Mouse (Mus musculus) embryonic fibroblast, embryonic 13.5 days (primary cell): Measurements from ENCODE around the gene Sppl2c. TPM values are rescaled to one million over a fixed set of nuclear protein-coding genes. Genes with fewer than 3 reads are reported as not detected.

ENCODE experiments used
- H3K27ac ChIP-seq: 2 replicates; pipeline ENCODE4 v1.5.1; 2012; ENCODE audit warnings: low read length, control low read depth, inconsistent platforms; ENCODE audit not compliant: insufficient read depth
- H3K4me1 ChIP-seq: 2 replicates; pipeline ENCODE4 v1.6.1; 2011; ENCODE audit warnings: low read length; ENCODE audit not compliant: control insufficient read depth, insufficient read depth
- H3K4me3 ChIP-seq: 2 replicates; pipeline ENCODE4 v1.5.1; 2011; ENCODE audit warnings: mild to moderate bottlenecking, control low read depth, low read length; ENCODE audit not compliant: insufficient read depth
- CTCF ChIP-seq: IDR thresholded peaks from 2 replicates; pipeline ENCODE4 v1.5.1; 2011; ENCODE audit warnings: mild to moderate bottlenecking, control low read depth, low read length, moderate library complexity, borderline replicate concordance; ENCODE audit not compliant: insufficient read depth
- POLR2A ChIP-seq: IDR thresholded peaks from 2 replicates; pipeline ENCODE4 v1.6.1; 2011; ENCODE audit warnings: low read depth, mild to moderate bottlenecking, control low read depth, low read length, moderate library complexity
- polyA plus RNA-seq: library from polyadenylated mRNA; stranded (reverse); fragments of >200 nt; gene quantifications from 2 replicates; pipeline ENCODE4 v1.2.4, GENCODE M21; 2011; ENCODE audit warnings: low read depth; ENCODE audit not compliant: missing spikeins, insufficient read length

Gene Sppl2c
- polyA plus RNA-seq, 1 experiment: not detected

DNA sequence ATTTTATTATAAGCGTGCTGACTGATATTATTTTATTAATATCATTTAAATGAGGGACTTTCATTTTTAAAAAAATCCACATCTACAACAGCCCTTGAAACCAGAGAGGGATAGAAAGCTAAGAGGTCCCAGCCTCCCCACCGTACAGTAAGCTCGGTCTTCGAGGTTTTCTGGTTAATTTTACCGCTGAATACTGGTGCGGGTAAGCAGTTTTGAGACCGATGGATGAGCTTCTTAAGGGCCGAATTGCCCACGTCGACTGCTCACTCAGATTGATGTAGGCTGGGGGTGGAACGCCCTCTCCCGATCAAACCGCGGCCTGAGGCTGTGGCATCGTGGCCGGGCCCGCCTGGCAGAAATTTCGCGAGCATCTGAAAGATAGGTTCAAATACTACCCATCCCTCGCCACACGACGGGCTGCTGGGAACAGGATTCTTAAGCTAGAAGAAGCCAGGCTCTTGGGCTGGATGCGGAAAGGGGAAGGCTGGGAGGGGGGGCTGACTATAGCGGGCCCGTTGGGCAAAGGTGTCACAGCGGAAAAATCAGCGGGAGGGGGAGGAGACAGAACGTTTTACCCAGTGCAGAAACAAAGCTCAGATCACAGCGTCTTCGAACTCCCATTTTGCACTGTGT is 47.6 kb downstream of the Sppl2c start:
- Histone ChIP-seq H3K27ac (no peak overlapping the region), H3K4me1 (peaks cover 2% of the 10 kb centered on the region; the same call in 1 of the 2 replicates), H3K4me3 (no peak overlapping the region)
- TF ChIP-seq POLR2A (no peak), CTCF (no peak)

DNA sequence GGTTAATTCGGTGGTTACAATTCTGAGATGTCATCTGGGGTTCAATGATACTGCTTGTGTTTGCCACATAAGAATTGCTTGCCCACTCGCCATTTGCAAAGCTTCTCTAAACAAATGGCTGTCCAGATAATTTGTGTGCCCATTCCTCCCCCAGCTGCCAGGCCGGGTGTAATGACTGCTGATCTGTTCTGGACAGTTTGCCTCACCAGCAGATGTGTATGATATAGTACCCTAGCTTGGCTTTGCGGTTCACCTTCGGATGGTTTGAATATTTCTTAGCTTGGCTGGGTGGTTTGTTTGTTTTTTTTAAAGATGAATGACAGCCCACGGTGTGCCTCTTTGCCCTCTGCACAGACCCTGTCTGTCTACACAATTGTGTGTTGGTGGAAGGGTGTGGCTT is 48.6 kb downstream of the Sppl2c start:
- H3K4me1 ChIP-seq: peaks cover 2% of the 10 kb centered on the region; the same call in 1 of the 2 replicates
- H3K27ac ChIP-seq: no peak overlapping the region
- TF ChIP-seq POLR2A (no peak), CTCF (no peak)

GRCm38 (mm10) chr11:104235881-104236280 is 49.8 kb downstream of the Sppl2c start:
- no peak for TF ChIP-seq CTCF
- no peak for TF ChIP-seq POLR2A
- H3K4me1 ChIP-seq: no peaks in the 10 kb centered on the region
- no peak overlapping the region for H3K4me3 ChIP-seq
- no peak overlapping the region for H3K27ac ChIP-seq

More for the DNA sequence above, 48.6 kb downstream of the Sppl2c start:
- H3K4me3 ChIP-seq: no peak overlapping the region

DNA sequence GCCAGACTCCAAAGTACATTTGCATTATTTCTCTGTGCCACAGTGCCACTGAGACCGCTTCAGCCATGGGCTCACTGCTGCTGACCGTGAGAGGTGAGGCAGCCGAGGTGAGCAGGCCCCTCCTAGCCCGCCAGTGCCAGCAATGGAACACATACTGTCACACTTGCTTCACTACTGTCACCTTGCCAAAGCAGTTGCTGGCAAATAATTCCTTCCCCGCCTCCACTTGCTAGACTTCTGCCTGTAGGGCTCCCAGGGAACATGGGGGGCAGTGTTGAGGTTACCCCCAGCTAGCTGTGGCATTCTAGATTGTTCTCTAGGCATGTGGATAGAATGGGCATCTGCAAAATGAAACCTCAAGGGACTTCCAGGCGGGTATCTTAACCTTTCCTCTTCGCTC is 51.1 kb downstream of the Sppl2c start:
- H3K27ac ChIP-seq: no peak overlapping the region
- no peak for TF ChIP-seq CTCF
- TF ChIP-seq POLR2A: no peak
- no peaks in the 10 kb centered on the region for H3K4me1 ChIP-seq
- H3K4me3 ChIP-seq: no peak overlapping the region

GRCm38 (mm10) chr11:104237958-104238747 is 52.0 kb downstream of the Sppl2c start:
- Histone ChIP-seq H3K27ac (no peak overlapping the region), H3K4me3 (no peak overlapping the region), H3K4me1 (no peaks in the 10 kb centered on the region)
- no peak for TF ChIP-seq CTCF
- no peak for TF ChIP-seq POLR2A

Other genes with a start within 250 kb of the Sppl2c start
- gene Nsf, start 232.3 kb upstream of the Sppl2c start, polyA plus RNA-seq: 37.5 and 41.6 TPM in 2 replicates
- 52.9 and 61.6 TPM in 2 replicates for gene Arf2, start 219.6 kb upstream of the Sppl2c start, polyA plus RNA-seq
- not detected in 2 replicates for gene Crhr1, start 53.5 kb upstream of the Sppl2c start, polyA plus RNA-seq
- gene Mapt, start 45.1 kb downstream of the Sppl2c start, polyA plus RNA-seq: 0.26 and 0.33 TPM in 2 replicates